Mouse (Mus musculus) neural tube, embryonic 13.5 days (tissue): ENCODE data around the gene Hhipl1. TPM values are rescaled to one million over a fixed set of nuclear protein-coding genes. Genes with fewer than 3 reads are reported as not detected.

Experiments used
- ATAC-seq: fragments of 200-750 bp; cut with Nextera tagmentation; 2 replicates; pipeline ENCODE4 v1.8.0; 2017; ENCODE audit warnings: low read depth, mild to moderate bottlenecking, moderate TSS enrichment, moderate library complexity
- H3K27ac ChIP-seq: fragments of 300-500 bp; sonication (generic); replicated peaks from 2 replicates; pipeline ENCODE4 v1.5.1; 2015; ENCODE audit warnings: moderate library complexity, mild to moderate bottlenecking, inconsistent platforms
- H3K27me3 ChIP-seq: fragments of 300-500 bp; sonication (generic); 2 replicates; pipeline ENCODE4 v1.6.1; 2015; ENCODE audit warnings: mild to moderate bottlenecking, inconsistent platforms
- H3K36me3 ChIP-seq: fragments of 300-500 bp; sonication (generic); 2 replicates; pipeline ENCODE4 v1.6.1; 2015; ENCODE audit warnings: mild to moderate bottlenecking, inconsistent platforms
- H3K4me1 ChIP-seq: fragments of 300-500 bp; sonication (generic); replicated peaks from 2 replicates; pipeline ENCODE4 v1.6.1; 2015; ENCODE audit warnings: inconsistent platforms
- H3K4me2 ChIP-seq: fragments of 300-500 bp; sonication (generic); 2 replicates; pipeline ENCODE4 v1.6.1; 2015; ENCODE audit warnings: inconsistent platforms, mild to moderate bottlenecking, moderate library complexity
- H3K4me3 ChIP-seq: fragments of 300-500 bp; sonication (generic); 2 replicates; pipeline ENCODE4 v1.5.1; 2015; ENCODE audit warnings: mild to moderate bottlenecking, inconsistent platforms
- H3K9ac ChIP-seq: fragments of 300-500 bp; sonication (generic); 2 replicates; pipeline ENCODE4 v1.6.1; 2015; ENCODE audit warnings: moderate library complexity, mild to moderate bottlenecking, inconsistent platforms
- H3K9me3 ChIP-seq: fragments of 300-500 bp; sonication (generic); 2 replicates; pipeline ENCODE4 v1.6.1; 2016; ENCODE audit warnings: inconsistent platforms
- WGBS: fragments of 180-500 bp; shearing (Covaris S2); methylation state at CpG from one replicate; pipeline ENCODE4 v1.1.7; 2015; 5-methylcytosine and 5-hydroxymethylcytosine counted together
- polyA plus RNA-seq: library from polyadenylated mRNA; unstranded; fragments of >200 nt; fragmentation: Nextera tagmentation; extraction: Ambion mirVana; gene quantifications from 2 replicates; pipeline ENCODE4 v1.2.1, GENCODE M21; 2015

The Hhipl1 gene
- polyA plus RNA-seq, 1 experiment from 2014 or later, result 1.6 TPM

- Histone ChIP-seq H3K27ac (no peak overlapping the region), H3K4me2 (no peak overlapping the region), H3K4me3 (no peak overlapping the region), H3K9ac (no peak overlapping the region), H3K4me1 (peaks cover 10% of the 10 kb centered on the region), H3K36me3 (no peaks in the 10 kb centered on the region), H3K27me3 (peaks cover 36% of the 10 kb centered on the region), H3K9me3 (no peaks in the 10 kb centered on the region; the same call in 1 of the 2 replicates)
- no peak for ATAC-seq
- WGBS, result 84% methylated on average over 10 of the region's 10 CpGs
These were observed 44.9 kb downstream of the Hhipl1 start for GRCm38 (mm10) chr12:108350931-108351330.

- no peak overlapping the region for H3K27ac ChIP-seq
- ATAC-seq, result peak; percentile 40; the same call in 1 of the 2 replicates
- H3K36me3 ChIP-seq, result no peaks in the 10 kb centered on the region
- peaks cover 10% of the 10 kb centered on the region for H3K4me1 ChIP-seq
- H3K27me3 ChIP-seq, result peaks cover 36% of the 10 kb centered on the region
- H3K9ac ChIP-seq, result peak overlapping the region; percentile 56
- H3K4me2 ChIP-seq, result peak overlapping the region; percentile 52
- WGBS, result 10% methylated on average over 35 of the region's 35 CpGs
- no peaks in the 10 kb centered on the region; the same call in 1 of the 2 replicates for H3K9me3 ChIP-seq
- H3K4me3 ChIP-seq, result peak overlapping the region; percentile 23
These were observed 46.5 kb downstream of the Hhipl1 start for GRCm38 (mm10) chr12:108352371-108353136.

- H3K27ac ChIP-seq, result no peak overlapping the region
- peaks cover 10% of the 10 kb centered on the region for H3K4me1 ChIP-seq
- no peak overlapping the region for H3K9ac ChIP-seq
- no peak overlapping the region for H3K4me3 ChIP-seq
- H3K9me3 ChIP-seq, result no peaks in the 10 kb centered on the region; the same call in 1 of the 2 replicates
- H3K27me3 ChIP-seq, result peaks cover 36% of the 10 kb centered on the region
- 62% methylated on average over 2 of the region's 2 CpGs for WGBS
- H3K4me2 ChIP-seq, result no peak overlapping the region
- no peak for ATAC-seq
- no peaks in the 10 kb centered on the region for H3K36me3 ChIP-seq
These were observed 48.2 kb downstream of the Hhipl1 start for GRCm38 (mm10) chr12:108354284-108354683.

GRCm38 (mm10) chr12:108355271-108355670 lies 49.2 kb downstream of the Hhipl1 start:
- no peak overlapping the region for H3K4me3 ChIP-seq
- H3K4me1 ChIP-seq, result peaks cover 10% of the 10 kb centered on the region
- no peak overlapping the region for H3K27ac ChIP-seq
- H3K9me3 ChIP-seq, result no peaks in the 10 kb centered on the region; the same call in 1 of the 2 replicates
- peaks cover 36% of the 10 kb centered on the region for H3K27me3 ChIP-seq
- H3K36me3 ChIP-seq, result no peaks in the 10 kb centered on the region
- 91% methylated on average over 1 of the region's 1 CpGs for WGBS
- no peak overlapping the region for H3K4me2 ChIP-seq
- H3K9ac ChIP-seq, result no peak overlapping the region
- ATAC-seq, result no peak

- Histone ChIP-seq H3K27me3 (peaks cover 35% of the 10 kb centered on the region), H3K4me1 (peaks cover 10% of the 10 kb centered on the region), H3K27ac (no peak overlapping the region), H3K4me3 (no peak overlapping the region), H3K9me3 (no peaks in the 10 kb centered on the region; the same call in 1 of the 2 replicates), H3K36me3 (no peaks in the 10 kb centered on the region), H3K9ac (no peak overlapping the region), H3K4me2 (no peak overlapping the region)
- no peak for ATAC-seq
These were observed 49.9 kb downstream of the Hhipl1 start for GRCm38 (mm10) chr12:108355986-108356385.

- Histone ChIP-seq H3K4me3 (no peak overlapping the region), H3K9ac (no peak overlapping the region), H3K9me3 (no peaks in the 10 kb centered on the region), H3K4me1 (peaks cover 17% of the 10 kb centered on the region), H3K27me3 (no peaks in the 10 kb centered on the region), H3K36me3 (no peaks in the 10 kb centered on the region), H3K4me2 (no peak overlapping the region), H3K27ac (0 out of 2 replicates have a peak overlapping the region, but pooled peaks have one; percentile 18)
- ATAC-seq, result peak; percentile 80
- WGBS, result under 1% methylated on average over 5 of the region's 5 CpGs
These were observed 57.7 kb downstream of the Hhipl1 start for GRCm38 (mm10) chr12:108363796-108364195.

GRCm38 (mm10) chr12:108365340-108365739 lies 59.3 kb downstream of the Hhipl1 start:
- H3K27ac ChIP-seq, result no peak overlapping the region
- H3K4me1 ChIP-seq, result peaks cover 20% of the 10 kb centered on the region
- no peak overlapping the region for H3K4me3 ChIP-seq
- H3K9me3 ChIP-seq, result no peaks in the 10 kb centered on the region
- H3K27me3 ChIP-seq, result no peaks in the 10 kb centered on the region
- H3K4me2 ChIP-seq, result no peak overlapping the region
- no peaks in the 10 kb centered on the region for H3K36me3 ChIP-seq
- WGBS, result 28% methylated on average over 3 of the region's 3 CpGs
- H3K9ac ChIP-seq, result no peak overlapping the region
- peak; percentile 44; the same call in 1 of the 2 replicates for ATAC-seq

GRCm38 (mm10) chr12:108365868-108366267 lies 59.8 kb downstream of the Hhipl1 start:
- Histone ChIP-seq H3K36me3 (no peaks in the 10 kb centered on the region), H3K4me3 (no peak overlapping the region), H3K4me2 (no peak overlapping the region), H3K9me3 (no peaks in the 10 kb centered on the region), H3K27ac (no peak overlapping the region), H3K27me3 (no peaks in the 10 kb centered on the region), H3K9ac (no peak overlapping the region), H3K4me1 (peaks cover 23% of the 10 kb centered on the region)
- 78% methylated on average over 7 of the region's 7 CpGs for WGBS
- no peak for ATAC-seq

- no peak for ATAC-seq
- no peak overlapping the region for H3K4me3 ChIP-seq
- H3K9me3 ChIP-seq, result no peaks in the 10 kb centered on the region
- no peak overlapping the region for H3K4me2 ChIP-seq
- peaks cover 41% of the 10 kb centered on the region for H3K4me1 ChIP-seq
- H3K27ac ChIP-seq, result no peak overlapping the region
- no peak overlapping the region for H3K9ac ChIP-seq
- 76% methylated on average over 2 of the region's 2 CpGs for WGBS
- H3K27me3 ChIP-seq, result no peaks in the 10 kb centered on the region
- no peaks in the 10 kb centered on the region for H3K36me3 ChIP-seq
These were observed 61.8 kb downstream of the Hhipl1 start for GRCm38 (mm10) chr12:108367909-108368308.

- no peaks in the 10 kb centered on the region for H3K36me3 ChIP-seq
- H3K27ac ChIP-seq, result no peak overlapping the region
- no peaks in the 10 kb centered on the region for H3K9me3 ChIP-seq
- no peaks in the 10 kb centered on the region for H3K27me3 ChIP-seq
- H3K4me1 ChIP-seq, result peaks cover 42% of the 10 kb centered on the region
- no peak overlapping the region for H3K9ac ChIP-seq
- 33% methylated on average over 5 of the region's 5 CpGs for WGBS
- H3K4me2 ChIP-seq, result no peak overlapping the region
- ATAC-seq, result no peak
- no peak overlapping the region for H3K4me3 ChIP-seq
These were observed 62.9 kb downstream of the Hhipl1 start for GRCm38 (mm10) chr12:108368921-108369320.

GRCm38 (mm10) chr12:108370596-108371428 lies 64.7 kb downstream of the Hhipl1 start, which contains the start of gene Eml1:
TSS of gene Eml1 (plus strand) at chr12:108370957.
- no peak within 1 kb of the TSS for H3K9ac ChIP-seq
- H3K27ac ChIP-seq, result no peak within 1 kb of the TSS
- WGBS, result 80% methylated on average over 19 of the region's 19 CpGs
- no peak for ATAC-seq
- H3K4me3 ChIP-seq, result no peak within 1 kb of the TSS
- peaks cover 44% of the 10 kb centered on the region for H3K4me1 ChIP-seq
- no peaks in the 10 kb centered on the region for H3K36me3 ChIP-seq
- no peaks in the 10 kb centered on the region for H3K9me3 ChIP-seq
- no peaks in the 10 kb centered on the region for H3K27me3 ChIP-seq
- no peak within 1 kb of the TSS for H3K4me2 ChIP-seq

- 77% methylated on average over 6 of the region's 6 CpGs for WGBS
- Histone ChIP-seq H3K27me3 (no peaks in the 10 kb centered on the region), H3K9me3 (no peaks in the 10 kb centered on the region), H3K4me1 (peaks cover 44% of the 10 kb centered on the region), H3K27ac (no peak overlapping the region), H3K36me3 (no peaks in the 10 kb centered on the region), H3K4me3 (no peak overlapping the region), H3K9ac (no peak overlapping the region), H3K4me2 (no peak overlapping the region)
- no peak for ATAC-seq
These were observed 65.3 kb downstream of the Hhipl1 start for GRCm38 (mm10) chr12:108371429-108371765.
